Mouse (Mus musculus) embryo, embryonic 10.5 days (tissue): Measurements from ENCODE around the gene Fbxo3.
"Not testable (repeated sequence)": the region's sequence is repeated elsewhere in the genome, so short reads cannot be mapped to it uniquely, and the experiment has no call there.

Source experiments
- DNase-seq: peaks from one replicate; pipeline ENCODE4 v3.0.0-alpha.2; 2015; ENCODE audit warnings: low spot score

Fbxo3 gene

GRCm38 (mm10) chr2:104096796-104097195 lies 69.3 kb downstream of the Fbxo3 start:
- not testable (repeated sequence) for DNase-seq

GRCm38 (mm10) chr2:104097396-104097795 lies 69.9 kb downstream of the Fbxo3 start:
- not testable (repeated sequence) for DNase-seq

GRCm38 (mm10) chr2:104098529-104099230 lies 71.2 kb downstream of the Fbxo3 start:
- no peak for DNase-seq

GRCm38 (mm10) chr2:104099231-104099585 lies 71.7 kb downstream of the Fbxo3 start:
- DNase-seq: no peak

- DNase-seq: no peak
Observed at GRCm38 (mm10) chr2:104099946-104100345, 72.4 kb downstream of the Fbxo3 start.

- DNase-seq: no peak
Observed at GRCm38 (mm10) chr2:104104800-104105199, 77.3 kb downstream of the Fbxo3 start.

GRCm38 (mm10) chr2:104109021-104109420 lies 81.5 kb downstream of the Fbxo3 start:
- DNase-seq: not testable (repeated sequence)

- no peak for DNase-seq
Observed at GRCm38 (mm10) chr2:104109528-104109927, 82.0 kb downstream of the Fbxo3 start.

- DNase-seq: no peak
Observed at GRCm38 (mm10) chr2:104110031-104110430, 82.5 kb downstream of the Fbxo3 start.

GRCm38 (mm10) chr2:104111170-104111797 lies 83.8 kb downstream of the Fbxo3 start:
- not testable (repeated sequence) for DNase-seq
